Mouse (Mus musculus): Measurements from ENCODE around the gene Adgrg4. TPM values are rescaled to one million over a fixed set of nuclear protein-coding genes. Genes with fewer than 3 reads are reported as not detected.

The Adgrg4 gene
- 1 to 10 TPM in 1 of 2 experiments, under 1 TPM in 1; 0.08 to 1.5 TPM for polyA plus RNA-seq (2017; shearing (Covaris generic))

DNA sequence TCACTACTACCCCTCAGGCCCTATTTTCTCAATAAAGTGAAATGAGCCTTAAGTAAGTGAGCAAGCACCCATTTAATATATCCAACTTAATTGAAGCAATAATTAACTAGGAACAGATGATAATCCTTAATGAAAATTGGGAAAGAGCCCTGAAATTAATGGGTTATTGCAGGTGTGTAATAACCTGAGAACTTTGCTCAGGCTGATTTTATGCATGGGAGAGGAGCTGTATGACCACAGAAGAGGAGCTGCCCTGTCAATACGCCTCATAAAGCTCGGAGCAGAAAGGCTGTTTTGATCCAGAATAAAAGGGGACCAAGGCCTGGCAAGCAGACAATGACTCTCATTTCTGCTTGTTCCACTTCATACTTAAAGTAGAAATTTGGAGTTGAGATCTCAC is at the start of gene Adgrg4:
Gene Adgrg4 (plus strand): TSS at position 301 of the 400 bp plus-strand sequence.

DNA sequence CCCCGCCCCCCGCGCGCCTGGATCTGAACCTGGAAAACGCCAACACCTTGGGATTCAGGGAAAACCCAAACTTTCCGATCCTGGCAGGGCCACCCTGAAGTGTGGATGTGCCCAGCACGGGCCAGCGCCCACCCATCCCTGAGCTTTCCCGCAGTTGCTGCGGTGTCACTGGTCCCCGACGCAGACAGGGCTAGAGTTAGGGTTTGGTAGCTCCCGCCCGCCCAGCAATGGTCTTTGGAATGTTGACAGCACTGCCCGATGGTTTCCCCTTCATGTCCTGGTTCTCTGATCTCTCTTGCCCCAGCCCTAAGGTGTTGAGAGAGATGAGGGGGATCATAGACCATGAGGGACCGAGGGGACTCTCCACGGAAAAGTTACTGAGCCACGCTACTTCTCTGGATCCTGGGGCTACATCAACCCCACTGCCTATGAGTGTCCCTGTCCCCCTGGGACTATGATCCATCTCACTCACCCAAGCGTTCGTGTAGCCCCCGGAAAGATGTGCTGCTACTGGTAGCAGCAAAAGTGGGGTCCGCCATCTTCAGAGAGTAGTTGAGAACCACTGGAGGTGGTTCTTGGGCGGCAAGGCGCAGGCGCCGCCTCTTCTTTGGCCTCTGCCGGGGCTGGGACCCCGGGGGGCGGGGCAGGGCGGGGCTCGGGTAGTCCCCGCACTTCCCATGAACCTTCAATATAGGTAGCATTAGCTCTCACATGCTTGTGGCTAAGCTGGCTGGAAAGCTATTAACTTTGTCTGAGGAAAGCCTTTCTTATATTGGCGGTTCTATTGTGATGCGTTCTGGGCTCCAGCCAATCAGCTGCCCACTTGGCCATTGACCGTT is 48.0 kb upstream of the Adgrg4 start, which contains the start of gene Map7d3:
Gene Map7d3 (minus strand): TSS at position 562 of the 839 bp plus-strand sequence.

DNA sequence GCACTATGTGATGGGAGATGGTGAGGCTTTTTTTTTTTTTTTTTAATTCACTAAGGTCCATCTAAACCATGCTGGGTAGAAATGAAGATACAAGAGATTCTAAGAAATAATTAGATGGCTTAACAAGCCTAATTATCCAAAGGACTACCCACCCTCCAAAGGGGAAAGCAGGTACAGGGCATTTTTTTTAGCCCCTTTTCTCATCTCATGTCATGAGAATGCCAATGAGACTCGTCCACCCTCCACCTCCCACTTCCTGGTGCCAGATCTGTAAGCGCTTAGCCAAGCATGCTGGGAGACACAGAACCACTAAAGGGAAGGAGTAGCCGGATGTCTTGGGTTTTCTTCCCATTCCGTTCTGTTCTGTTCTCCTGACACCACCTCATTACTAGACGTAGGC is 172.8 kb downstream of the Adgrg4 start, which contains the start of gene Brs3:
Gene Brs3 (plus strand): TSS at position 301 of the 400 bp plus-strand sequence.

Other genes starting within 250 kb of the Adgrg4 start
- gene Fhl1, start 138.4 kb upstream of the Adgrg4 start, polyA plus RNA-seq (2017; shearing (Covaris generic)): 1 to 10 TPM in 1 of 2 experiments, under 1 TPM in 1; 0.17 to 2.2 TPM
- 1 to 10 TPM in 1 of 2 experiments, under 1 TPM in 1; 0.69 to 1.1 TPM for gene Map7d3, start 47.8 kb upstream of the Adgrg4 start, polyA plus RNA-seq (2017; shearing (Covaris generic))
- gene Brs3, start 172.9 kb downstream of the Adgrg4 start, polyA plus RNA-seq (2017; shearing (Covaris generic)): under 1 TPM in 1 of 2 experiments, not detected in 1; 0.17 TPM
- 10 to 100 TPM; 55.2 to 74.2 TPM for gene Htatsf1, start 183.4 kb downstream of the Adgrg4 start, polyA plus RNA-seq (2017; shearing (Covaris generic))
- gene Vgll1, start 217.9 kb downstream of the Adgrg4 start, polyA plus RNA-seq (2017; shearing (Covaris generic)): not detected

Measured in inflammation-experienced regulatory T-cells (primary cell).